Mouse (Mus musculus) adrenal gland, postnatal 25 days (tissue): ENCODE measurements around the gene Spa17. TPM values are rescaled to one million over a fixed set of nuclear protein-coding genes. Genes with fewer than 3 reads are reported as not detected.

Source experiments
- DNase-seq: peaks from one replicate; pipeline ENCODE4 v3.0.0; 2021; ENCODE audit warnings: mixed read lengths
- long read RNA-seq: library from polyadenylated mRNA; stranded (forward); transcript quantifications from one replicate; pipeline ENCODE4 v2.0.0, GENCODE M21; 2021
- total RNA-seq: library from RNA; stranded (reverse); gene quantifications from 2 replicates; pipeline ENCODE4 v1.2.3, GENCODE M21; 2021

The Spa17 gene
- total RNA-seq = 4.2 and 4.8 TPM in 2 replicates
- long read RNA-seq, partial matches to known transcripts = 1 of 4 reads
- long read RNA-seq, other reads (novel, unspliced or antisense) = 0 of 4 reads

- DNase-seq = peak; percentile 91
Observed at GRCm38 (mm10) chr9:37613182-37613910, at the start of gene Spa17. Spa17 (minus strand) TSS chr9:37613722.

- DNase-seq = no peak
Observed at GRCm38 (mm10) chr9:37663210-37663609, 49.7 kb upstream of the Spa17 start.

- DNase-seq = no peak
Observed at GRCm38 (mm10) chr9:37659413-37659812, 45.9 kb upstream of the Spa17 start.

- peak; percentile 81 for DNase-seq
Observed at GRCm38 (mm10) chr9:37656931-37657481, 43.5 kb upstream of the Spa17 start, which contains the start of gene Tbrg1. Tbrg1 (minus strand) TSS chr9:37657312.

GRCm38 (mm10) chr9:37656439-37656881 lies 42.9 kb upstream of the Spa17 start:
- no peak for DNase-seq

GRCm38 (mm10) chr9:37655961-37656360 lies 42.4 kb upstream of the Spa17 start:
- DNase-seq = no peak

GRCm38 (mm10) chr9:37653836-37654235 lies 40.3 kb upstream of the Spa17 start:
- DNase-seq = no peak

GRCm38 (mm10) chr9:37650639-37651038 lies 37.1 kb upstream of the Spa17 start:
- no peak for DNase-seq

GRCm38 (mm10) chr9:37646246-37646645 lies 32.7 kb upstream of the Spa17 start:
- DNase-seq = no peak

- no peak for DNase-seq
Observed at GRCm38 (mm10) chr9:37638721-37639120, 25.2 kb upstream of the Spa17 start.

- DNase-seq = peak; percentile 41
Observed at GRCm38 (mm10) chr9:37636800-37637542, 23.4 kb upstream of the Spa17 start.

GRCm38 (mm10) chr9:37636335-37636734 lies 22.8 kb upstream of the Spa17 start:
- DNase-seq = peak; percentile 62

GRCm38 (mm10) chr9:37634269-37634668 lies 20.7 kb upstream of the Spa17 start:
- DNase-seq = no peak

GRCm38 (mm10) chr9:37632305-37632704 lies 18.8 kb upstream of the Spa17 start:
- no peak for DNase-seq

GRCm38 (mm10) chr9:37629941-37630340 lies 16.4 kb upstream of the Spa17 start:
- no peak for DNase-seq

GRCm38 (mm10) chr9:37628581-37628980 lies 15.1 kb upstream of the Spa17 start:
- no peak for DNase-seq

GRCm38 (mm10) chr9:37627263-37627662 lies 13.7 kb upstream of the Spa17 start:
- no peak for DNase-seq

GRCm38 (mm10) chr9:37626103-37626567 lies 12.6 kb upstream of the Spa17 start:
- no peak for DNase-seq

GRCm38 (mm10) chr9:37625641-37626040 lies 12.1 kb upstream of the Spa17 start:
- DNase-seq = no peak

GRCm38 (mm10) chr9:37625129-37625528 lies 11.6 kb upstream of the Spa17 start:
- no peak for DNase-seq

- no peak for DNase-seq
Observed at GRCm38 (mm10) chr9:37624502-37624901, 11.0 kb upstream of the Spa17 start.

GRCm38 (mm10) chr9:37623981-37624380 lies 10.5 kb upstream of the Spa17 start:
- DNase-seq = no peak

GRCm38 (mm10) chr9:37621290-37621689 lies 7.8 kb upstream of the Spa17 start:
- DNase-seq = no peak
